Comparison of ENCODE assay signal across 15 mouse cellular contexts in the genomic region with DNA sequence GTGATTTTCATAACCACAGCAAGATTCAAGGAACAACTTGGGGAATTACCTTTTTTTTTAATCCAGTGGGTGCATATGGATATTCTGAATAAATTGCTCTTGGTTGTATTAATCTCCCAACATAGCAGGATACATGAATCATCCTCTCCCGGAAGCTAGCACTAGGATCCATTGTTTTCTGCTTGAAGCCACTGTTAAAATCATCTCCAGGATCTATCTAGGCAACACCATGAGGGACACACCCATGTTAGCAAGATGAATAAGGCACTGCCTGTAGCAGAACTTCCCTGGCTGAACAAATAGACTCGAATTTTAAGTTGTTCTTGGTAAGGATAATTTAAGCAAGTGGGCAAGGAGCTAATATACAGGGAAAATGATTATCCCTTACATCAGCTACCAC.
"Had no signal": no experiment of that assay in that cellular context is flagged by ENCODE, and none has a peak within 500 bp of the region (broad histone marks: within the 10 kb centered on the region; RNA-seq: fewer than 3 reads in every experiment).

No protein-coding gene starts in this region.

- H3K4me2 ChIP-seq: liver, embryonic 13.5 days; lung, embryonic 15.5 days; midbrain, embryonic 12.5 days; midbrain, embryonic 15.5 days; neural tube, embryonic 13.5 days; stomach, embryonic 15.5 days had no signal

- H3K27me3 ChIP-seq: liver, embryonic 13.5 days; lung, embryonic 15.5 days; midbrain, embryonic 12.5 days; midbrain, embryonic 15.5 days; neural tube, embryonic 13.5 days; stomach, embryonic 15.5 days had no signal

- H3K4me1 ChIP-seq: liver, embryonic 13.5 days; lung, embryonic 15.5 days; midbrain, embryonic 12.5 days; midbrain, embryonic 15.5 days; stomach, embryonic 15.5 days had no signal

- H3K9me3 ChIP-seq: liver, embryonic 13.5 days; lung, embryonic 15.5 days; midbrain, embryonic 12.5 days; midbrain, embryonic 15.5 days; neural tube, embryonic 13.5 days; stomach, embryonic 15.5 days had no signal

- H3K4me3 ChIP-seq: left cerebral cortex, adult 2 months; liver, embryonic 13.5 days; lung, embryonic 15.5 days; midbrain, embryonic 12.5 days; midbrain, embryonic 15.5 days; myocyte; neural tube, embryonic 13.5 days; stomach, embryonic 15.5 days had no signal

- DNase-seq: layer of hippocampus, postnatal 36 days; liver, embryonic 13.5 days; lung, postnatal 14 days; retina, postnatal 1 day; right cerebral cortex, postnatal 25 days; spleen, adult 18-20 months; thymus, postnatal 25 days had no signal

- H3K27ac ChIP-seq: left cerebral cortex, adult 2 months; liver, embryonic 13.5 days; lung, embryonic 15.5 days; midbrain, embryonic 12.5 days; midbrain, embryonic 15.5 days; neural tube, embryonic 13.5 days; stomach, embryonic 15.5 days had no signal

- H3K36me3 ChIP-seq: liver, embryonic 13.5 days; lung, embryonic 15.5 days; midbrain, embryonic 12.5 days; midbrain, embryonic 15.5 days; neural tube, embryonic 13.5 days; stomach, embryonic 15.5 days had no signal

- ATAC-seq: intestine, postnatal 0 days; midbrain, embryonic 15.5 days had no signal

- H3K9ac ChIP-seq: liver, embryonic 13.5 days; lung, embryonic 15.5 days; midbrain, embryonic 12.5 days; midbrain, embryonic 15.5 days; neural tube, embryonic 13.5 days; stomach, embryonic 15.5 days had no signal
